Mouse (Mus musculus) ES-Bruce4 (cell line): ENCODE data around the gene Slc25a21. TPM values are rescaled to one million over a fixed set of nuclear protein-coding genes. Genes with fewer than 3 reads are reported as not detected.

Experiments used
- H3K27ac ChIP-seq: 2 replicates; pipeline ENCODE4 v1.5.1; 2012; ENCODE audit warnings: low read length, inconsistent platforms; ENCODE audit not compliant: insufficient read depth
- H3K27me3 ChIP-seq: 2 replicates; pipeline ENCODE4 v1.6.1; 2012; ENCODE audit warnings: mild to moderate bottlenecking, low read length, inconsistent platforms; ENCODE audit not compliant: control insufficient read depth, poor library complexity, insufficient read depth, severe bottlenecking
- H3K36me3 ChIP-seq: 2 replicates; pipeline ENCODE4 v1.6.1; 2012; ENCODE audit warnings: inconsistent platforms, mild to moderate bottlenecking, low read length, moderate library complexity; ENCODE audit not compliant: control insufficient read depth, poor library complexity, insufficient read depth, severe bottlenecking
- H3K4me1 ChIP-seq: one replicate; pipeline ENCODE4 v1.8.1; 2011; ENCODE audit warnings: low read length; ENCODE audit not compliant: control insufficient read depth, insufficient read depth
- H3K4me3 ChIP-seq: 2 replicates; pipeline ENCODE4 v1.5.1; 2011; ENCODE audit warnings: low read depth, mild to moderate bottlenecking, low read length
- H3K9ac ChIP-seq: 2 replicates; pipeline ENCODE4 v1.6.1; 2012; ENCODE audit warnings: low read depth, mild to moderate bottlenecking, inconsistent platforms; ENCODE audit not compliant: poor library complexity, severe bottlenecking
- H3K9me3 ChIP-seq: replicated peaks from 2 replicates; pipeline ENCODE4 v1.6.1; 2012; ENCODE audit warnings: mild to moderate bottlenecking, low read length, inconsistent platforms; ENCODE audit not compliant: control insufficient read depth, poor library complexity, insufficient read depth, severe bottlenecking
- CTCF ChIP-seq: IDR thresholded peaks from one replicate; pipeline ENCODE4 v1.8.1; 2011; ENCODE audit warnings: low read depth, low read length
- EP300 ChIP-seq: IDR thresholded peaks from 2 replicates; pipeline ENCODE4 v1.6.1; 2011; ENCODE audit warnings: low read depth, low read length; ENCODE audit not compliant: insufficient read depth
- POLR2A ChIP-seq: IDR thresholded peaks from one replicate; pipeline ENCODE4 v1.8.1; 2011; ENCODE audit warnings: low read length; ENCODE audit not compliant: insufficient read depth
- polyA plus RNA-seq: library from polyadenylated mRNA; stranded (reverse); fragments of >200 nt; gene quantifications from 2 replicates; pipeline ENCODE4 v1.2.4, GENCODE M21; 2011; ENCODE audit warnings: low read depth; ENCODE audit not compliant: missing spikeins, insufficient read depth, insufficient read length

Slc25a21 gene
- polyA plus RNA-seq, 1 experiment = not detected

- H3K27me3 ChIP-seq = peaks cover 29% of the 10 kb centered on the region
- no peaks in the 10 kb centered on the region for H3K4me1 ChIP-seq
- TF ChIP-seq POLR2A (no peak), CTCF (no peak), EP300 (no peak)
- no peak overlapping the region for H3K9ac ChIP-seq
- no peak overlapping the region for H3K4me3 ChIP-seq
- no peaks in the 10 kb centered on the region for H3K36me3 ChIP-seq
- H3K9me3 ChIP-seq = no peaks in the 10 kb centered on the region
- H3K27ac ChIP-seq = no peak overlapping the region
Observed at GRCm38 (mm10) chr12:56699351-56699750, 497.9 kb downstream of the Slc25a21 start.

- H3K27ac ChIP-seq = no peak overlapping the region
- H3K4me1 ChIP-seq = no peaks in the 10 kb centered on the region
- H3K9ac ChIP-seq = no peak overlapping the region
- no peak overlapping the region for H3K4me3 ChIP-seq
- TF ChIP-seq CTCF (no peak), EP300 (no peak), POLR2A (no peak)
- H3K27me3 ChIP-seq = peaks cover 35% of the 10 kb centered on the region
- H3K36me3 ChIP-seq = no peaks in the 10 kb centered on the region
- H3K9me3 ChIP-seq = no peaks in the 10 kb centered on the region
Observed at GRCm38 (mm10) chr12:56698191-56698980, 498.9 kb downstream of the Slc25a21 start.

GRCm38 (mm10) chr12:56697785-56698184 lies 499.5 kb downstream of the Slc25a21 start:
- H3K27ac ChIP-seq = no peak overlapping the region
- no peaks in the 10 kb centered on the region for H3K9me3 ChIP-seq
- TF ChIP-seq POLR2A = no peak
- no peak for TF ChIP-seq CTCF
- no peak for TF ChIP-seq EP300
- H3K27me3 ChIP-seq = peaks cover 41% of the 10 kb centered on the region
- H3K4me1 ChIP-seq = no peaks in the 10 kb centered on the region
- H3K9ac ChIP-seq = no peak overlapping the region
- H3K4me3 ChIP-seq = no peak overlapping the region
- H3K36me3 ChIP-seq = no peaks in the 10 kb centered on the region

GRCm38 (mm10) chr12:56697011-56697740 lies 500.1 kb downstream of the Slc25a21 start:
- no peaks in the 10 kb centered on the region for H3K4me1 ChIP-seq
- no peaks in the 10 kb centered on the region for H3K36me3 ChIP-seq
- no peaks in the 10 kb centered on the region for H3K9me3 ChIP-seq
- TF ChIP-seq CTCF = no peak
- TF ChIP-seq POLR2A = no peak
- no peak for TF ChIP-seq EP300
- H3K27ac ChIP-seq = no peak overlapping the region
- no peak overlapping the region for H3K9ac ChIP-seq
- H3K27me3 ChIP-seq = peaks cover 42% of the 10 kb centered on the region
- peak overlapping the region; percentile 55 for H3K4me3 ChIP-seq

- TF ChIP-seq POLR2A (no peak), CTCF (no peak), EP300 (no peak)
- Histone ChIP-seq H3K27me3 (peaks cover 41% of the 10 kb centered on the region), H3K4me3 (peak overlapping the region; percentile 55), H3K27ac (no peak overlapping the region), H3K36me3 (no peaks in the 10 kb centered on the region), H3K4me1 (no peaks in the 10 kb centered on the region), H3K9me3 (no peaks in the 10 kb centered on the region), H3K9ac (no peak overlapping the region)
Observed at GRCm38 (mm10) chr12:56696174-56697010, 500.9 kb downstream of the Slc25a21 start.
